Mouse (Mus musculus): Measurements from ENCODE around the gene Gli2. TPM values are rescaled to one million over a fixed set of nuclear protein-coding genes. Genes with fewer than 3 reads are reported as not detected.
A peak's percentile ranks its signal among the peaks of the same experiment; 100 is the strongest.

Gli2 gene
- total RNA-seq, 2 experiments from 2014 or later: not detected

DNA sequence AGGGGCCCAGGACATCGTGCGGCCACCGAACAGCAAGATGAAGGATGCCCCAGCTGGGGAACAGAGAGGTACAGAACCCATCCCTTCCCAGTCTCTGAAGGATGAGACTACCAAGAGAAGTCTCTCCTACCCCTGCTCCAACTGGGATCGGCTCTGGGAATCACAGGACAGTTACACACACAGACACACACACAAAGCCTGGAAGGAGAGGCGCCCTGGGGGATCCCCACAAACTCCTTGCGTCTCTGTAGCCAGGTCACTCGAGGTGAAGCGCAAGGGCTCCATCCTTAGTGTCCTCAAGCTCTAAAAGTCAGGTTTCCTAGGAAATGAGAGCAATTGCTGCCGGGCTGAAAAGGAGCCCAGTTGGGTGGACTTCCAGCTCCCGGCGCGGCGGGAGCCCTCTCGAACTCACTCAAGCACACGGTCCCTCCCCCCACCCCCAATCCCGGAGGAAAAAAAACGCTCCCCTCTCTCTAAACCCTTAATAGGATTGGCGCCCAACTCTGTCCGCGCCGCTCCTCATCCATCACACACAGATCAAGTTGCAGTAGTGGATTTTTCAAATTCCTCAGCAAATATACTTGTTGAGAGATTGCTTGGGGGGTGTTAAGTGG lies 1.4 kb downstream of the Gli2 start:
- no peak for ATAC-seq (replicated peaks; ENCODE audit: poor library complexity)

DNA sequence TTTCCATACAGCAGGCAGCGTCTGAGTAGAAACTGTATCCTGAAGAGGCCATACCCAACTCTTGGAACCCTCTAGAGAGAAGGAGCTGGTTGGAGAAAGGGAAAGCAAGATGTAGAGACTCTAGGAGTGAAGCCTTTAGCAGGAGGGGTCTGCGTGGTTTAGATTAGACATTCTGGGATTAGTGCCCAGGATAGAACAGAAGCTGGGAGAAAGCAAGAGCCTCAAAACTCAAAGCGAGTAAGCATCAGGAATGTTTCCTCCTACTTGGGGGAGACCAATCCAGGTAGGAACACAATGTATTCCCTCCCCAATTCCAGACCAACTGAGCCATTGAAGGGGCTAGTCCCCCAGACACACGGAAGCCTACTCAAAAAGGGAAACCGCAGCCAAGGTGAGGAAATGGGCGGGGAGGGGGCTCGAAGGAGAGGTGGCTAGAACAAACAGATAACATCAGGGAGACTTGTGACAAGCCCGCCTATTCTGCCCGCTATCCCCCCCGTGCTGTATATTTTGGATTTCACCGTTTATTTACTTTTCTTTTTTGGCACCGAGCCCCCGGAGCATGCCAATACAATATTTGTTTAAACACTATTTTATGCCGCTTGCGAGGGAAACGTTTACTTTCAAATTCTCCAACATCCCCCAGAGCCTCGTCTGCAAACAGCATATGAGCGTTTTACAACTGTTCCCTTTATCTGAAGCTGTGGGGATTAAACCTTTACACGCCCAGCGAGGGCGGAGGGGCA lies 2.1 kb downstream of the Gli2 start:
- no peak for ATAC-seq (replicated peaks; ENCODE audit: poor library complexity)

DNA sequence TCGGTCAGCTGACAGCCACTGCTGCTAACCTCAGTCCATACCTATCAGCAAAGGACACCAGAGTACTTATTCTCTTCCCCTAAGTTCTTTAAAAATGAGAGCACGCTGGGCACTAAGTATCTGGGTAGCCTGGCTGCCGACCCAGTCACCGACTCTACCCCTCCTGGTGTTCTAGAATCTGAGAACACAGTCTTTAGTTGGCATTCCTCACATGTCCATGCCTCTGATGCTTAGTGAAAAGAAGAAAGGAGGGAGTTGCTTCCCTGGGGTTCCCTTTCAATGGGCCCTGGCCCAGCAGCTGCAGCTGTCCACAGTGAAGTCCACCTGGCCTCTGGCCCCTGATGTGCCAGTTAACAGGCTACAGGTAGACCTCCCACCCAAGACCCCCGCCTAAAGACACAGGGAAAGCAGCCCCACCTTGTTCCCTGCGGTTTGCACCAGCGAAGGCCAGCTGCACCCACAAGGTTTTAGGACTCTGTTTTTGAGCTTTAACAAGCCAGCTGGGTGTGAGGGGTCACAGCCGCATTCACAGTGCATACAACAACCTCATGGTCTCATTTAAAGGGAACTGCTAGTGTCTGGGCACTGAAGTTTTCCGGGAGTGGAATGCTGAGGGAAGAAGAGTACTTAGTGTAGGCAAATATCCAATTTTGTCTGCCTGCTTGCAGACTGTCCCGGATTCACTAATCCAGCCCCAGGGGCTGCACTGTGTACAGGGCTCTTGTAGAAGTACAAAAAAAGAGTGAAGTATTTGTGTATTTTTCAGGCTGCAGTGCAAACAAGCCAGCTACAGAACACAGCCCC lies 3.4 kb downstream of the Gli2 start:
- ATAC-seq (replicated peaks; ENCODE audit: poor library complexity): no peak

DNA sequence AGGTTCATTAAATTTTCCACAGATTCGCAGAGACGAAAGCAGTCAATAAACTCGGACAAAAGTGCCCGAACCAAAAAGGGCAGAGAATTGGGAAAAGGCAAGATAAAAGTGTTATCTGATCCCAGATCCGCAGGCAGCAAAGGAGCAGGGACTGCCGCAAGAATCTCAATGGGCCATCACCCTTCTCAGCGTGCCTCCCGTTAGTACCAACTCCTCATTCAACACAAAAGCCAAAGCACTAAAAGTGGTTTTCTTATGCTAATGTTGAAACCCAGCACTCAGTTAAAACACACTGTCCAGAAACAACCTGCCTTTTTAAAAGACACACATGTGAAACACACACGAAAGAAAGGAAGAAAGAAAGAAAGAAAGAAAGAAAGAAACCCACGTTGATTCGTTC lies 4.4 kb downstream of the Gli2 start:
- ATAC-seq (replicated peaks; ENCODE audit: poor library complexity): no peak

DNA sequence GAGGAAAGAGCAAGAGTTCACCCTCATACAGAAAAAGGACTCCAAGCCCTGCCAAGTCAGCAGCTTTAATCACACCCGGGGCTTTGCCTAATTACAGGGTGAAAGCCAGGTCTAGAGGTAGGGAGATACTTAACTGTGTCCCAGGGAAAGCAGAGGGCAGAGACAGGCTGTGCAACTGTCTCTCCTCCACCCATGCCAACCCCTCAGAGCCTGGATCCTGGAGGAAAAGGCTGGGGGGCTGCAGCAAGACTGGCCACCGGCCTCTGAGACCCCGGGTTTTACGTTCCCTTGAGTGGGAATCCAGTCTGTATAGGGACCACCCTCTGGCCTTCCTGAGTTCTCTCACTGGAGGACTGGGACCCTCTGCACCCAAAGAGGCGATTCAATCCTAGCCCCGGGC lies 4.9 kb downstream of the Gli2 start:
- no peak for ATAC-seq (replicated peaks; ENCODE audit: poor library complexity)

DNA sequence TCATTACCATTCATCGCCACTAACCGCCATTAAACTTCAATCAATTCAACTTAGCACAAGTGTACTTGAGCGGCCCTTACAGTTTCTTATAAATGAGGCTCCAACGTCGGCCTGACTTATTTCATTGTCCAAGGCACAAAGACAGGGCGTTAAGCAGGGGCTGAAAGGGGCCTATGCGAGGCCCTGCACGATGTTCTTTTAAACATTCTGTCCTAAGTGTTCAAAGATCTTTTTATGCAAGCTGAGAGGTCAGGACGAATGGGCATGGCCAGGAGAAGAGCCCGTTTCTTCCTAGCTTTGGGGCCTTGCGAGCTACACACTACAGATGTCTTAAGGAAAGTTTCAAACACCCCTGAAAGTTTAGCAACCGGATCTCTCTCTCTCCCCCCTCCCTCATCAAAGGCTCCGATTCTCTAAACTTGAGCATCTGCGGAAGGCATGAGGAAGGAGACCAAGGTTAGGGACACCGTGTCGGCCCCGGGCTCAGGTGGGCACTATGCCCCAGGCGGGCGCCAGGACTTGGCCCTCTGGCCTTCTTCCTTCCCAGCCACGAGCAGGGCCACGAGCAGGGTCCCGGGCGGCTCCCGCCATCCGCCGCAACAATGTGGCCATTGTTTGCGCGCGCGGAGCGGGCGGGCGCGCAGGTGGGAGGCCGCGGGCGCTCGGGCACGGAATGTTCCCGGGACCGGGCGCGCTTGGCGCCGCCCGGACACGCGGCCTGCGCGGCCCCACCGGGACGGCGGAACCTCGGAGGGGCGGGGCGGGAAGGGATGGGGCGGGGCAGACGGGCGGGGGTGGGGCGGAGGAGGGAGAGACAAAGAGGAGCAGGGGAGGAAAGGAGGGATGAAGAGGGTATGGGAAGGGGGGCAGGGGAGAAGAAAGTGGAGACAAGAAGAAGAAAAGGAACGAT lies 5.7 kb downstream of the Gli2 start:
- ATAC-seq (replicated peaks; ENCODE audit: poor library complexity): 0 out of 2 replicates have a peak, but pooled peaks have one; percentile 19

DNA sequence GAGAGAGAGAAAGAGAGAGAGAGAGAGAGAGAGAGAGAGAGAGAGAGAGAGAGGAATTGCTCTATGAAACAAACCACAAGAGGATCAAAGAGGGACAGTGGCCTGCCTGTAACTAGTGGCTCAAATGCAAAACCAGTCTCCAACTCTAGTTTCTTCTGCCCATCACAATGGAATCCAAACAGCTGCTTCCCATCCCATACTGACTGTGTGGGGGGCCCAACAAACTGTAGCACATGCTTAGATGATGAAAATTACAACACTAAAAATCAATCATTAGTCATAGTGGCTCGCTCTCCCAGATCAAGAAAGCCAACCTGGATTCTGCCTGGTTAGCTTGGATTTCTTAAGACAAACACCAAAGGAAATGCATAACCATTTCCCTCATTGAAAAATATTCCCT lies 15.0 kb downstream of the Gli2 start:
- no peak for ATAC-seq (replicated peaks; ENCODE audit: poor library complexity)

DNA sequence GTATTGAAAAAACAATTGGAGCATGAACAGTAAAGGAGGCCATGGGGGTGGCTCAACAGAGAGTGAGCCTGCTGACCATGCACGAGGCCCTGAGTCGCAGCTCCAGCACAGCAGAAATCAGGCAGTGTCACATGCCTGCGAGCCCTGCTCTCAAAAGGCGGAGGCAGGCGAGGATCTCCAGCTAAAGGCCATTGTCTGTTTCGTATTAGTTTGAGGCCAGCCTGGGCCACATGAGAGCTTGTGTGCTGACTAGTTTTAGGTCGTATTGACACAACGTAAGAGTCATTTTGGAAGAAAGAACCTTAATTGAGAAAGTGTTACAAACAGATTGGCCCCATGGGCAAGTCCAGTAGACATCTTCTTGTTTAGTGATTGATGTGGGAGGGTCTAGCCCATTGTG lies 17.5 kb downstream of the Gli2 start:
- no peak for ATAC-seq (replicated peaks; ENCODE audit: poor library complexity)

DNA sequence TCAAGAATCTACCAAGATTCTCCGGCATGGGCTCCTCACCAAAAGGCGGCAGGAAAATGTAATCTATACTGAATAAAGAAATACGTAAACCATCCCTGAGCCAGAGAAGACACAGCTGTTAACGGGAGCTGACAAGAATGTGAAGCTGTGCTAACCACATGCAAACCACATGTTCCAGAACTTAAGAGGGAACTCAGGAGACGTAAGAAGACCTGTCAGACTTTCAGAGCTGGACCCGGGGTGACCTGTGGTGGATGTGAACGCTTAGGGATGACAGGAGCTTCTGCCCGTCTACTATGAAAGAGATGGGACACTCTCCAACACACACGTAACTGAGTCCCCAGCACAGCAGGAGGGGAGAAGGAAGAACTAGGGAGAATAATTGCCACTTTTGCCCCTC lies 18.1 kb downstream of the Gli2 start:
- ATAC-seq (replicated peaks; ENCODE audit: poor library complexity): no peak

DNA sequence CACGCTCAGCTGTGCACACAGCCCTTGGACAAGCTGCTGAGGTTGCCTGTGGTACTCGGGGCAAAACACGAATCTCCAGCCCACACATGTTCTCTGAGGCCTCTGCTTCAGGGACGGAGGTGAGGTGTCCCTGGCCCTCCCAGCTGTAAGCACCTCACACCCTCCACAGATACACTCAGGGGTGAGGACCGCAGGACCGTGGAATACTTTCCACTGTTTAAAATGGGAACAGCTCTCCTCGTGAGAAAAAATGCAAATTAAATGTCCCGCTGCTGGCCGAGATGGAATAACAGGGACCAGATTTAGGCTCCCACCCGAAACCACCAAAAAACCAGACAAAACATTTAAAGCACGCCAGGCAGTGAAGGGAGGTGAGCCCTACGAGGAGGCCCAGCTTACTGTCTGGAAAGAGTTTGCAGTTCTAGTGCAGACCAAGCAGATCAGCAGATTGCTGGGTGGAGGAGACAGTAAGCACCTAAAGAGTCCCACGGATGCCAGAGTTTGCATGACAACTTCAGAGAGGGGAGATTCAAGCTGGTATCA lies 19.2 kb downstream of the Gli2 start:
- no peak for ATAC-seq (replicated peaks; ENCODE audit: poor library complexity)

DNA sequence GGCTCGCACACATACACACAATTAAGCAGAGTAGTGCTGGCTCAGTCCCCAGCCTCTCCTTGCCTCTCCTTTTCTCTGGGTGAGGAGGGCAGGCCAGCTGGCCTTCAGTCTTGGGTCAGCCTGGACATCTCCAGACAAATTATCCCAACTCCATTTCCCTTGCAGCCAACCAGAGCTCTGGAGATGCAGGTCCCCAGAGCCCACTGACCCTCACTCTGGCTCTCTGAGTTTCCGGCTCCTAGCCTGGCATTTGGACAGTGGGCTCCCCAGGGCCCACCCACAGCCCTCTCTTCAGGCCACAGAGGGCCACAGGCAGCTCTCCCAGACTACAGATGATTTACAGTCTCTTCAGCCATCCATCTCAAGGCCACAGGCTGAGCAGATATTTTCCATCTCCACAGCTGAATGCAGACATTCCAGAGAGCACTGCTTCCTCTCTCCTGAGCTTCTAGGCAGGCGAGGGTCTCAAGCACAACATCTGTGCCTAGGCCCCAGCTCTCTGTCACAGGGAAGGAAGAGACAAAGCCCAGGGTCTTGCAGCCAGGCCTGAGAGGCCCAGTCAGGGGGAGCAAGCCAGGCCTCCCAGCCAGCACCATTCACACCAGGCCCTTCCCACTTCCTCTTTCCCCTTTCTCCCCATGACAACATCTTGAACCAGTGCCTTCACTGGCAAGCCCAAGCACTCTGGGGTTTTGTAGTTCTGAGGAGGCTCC lies 19.8 kb downstream of the Gli2 start:
- ATAC-seq (replicated peaks; ENCODE audit: poor library complexity): peak; percentile 93

DNA sequence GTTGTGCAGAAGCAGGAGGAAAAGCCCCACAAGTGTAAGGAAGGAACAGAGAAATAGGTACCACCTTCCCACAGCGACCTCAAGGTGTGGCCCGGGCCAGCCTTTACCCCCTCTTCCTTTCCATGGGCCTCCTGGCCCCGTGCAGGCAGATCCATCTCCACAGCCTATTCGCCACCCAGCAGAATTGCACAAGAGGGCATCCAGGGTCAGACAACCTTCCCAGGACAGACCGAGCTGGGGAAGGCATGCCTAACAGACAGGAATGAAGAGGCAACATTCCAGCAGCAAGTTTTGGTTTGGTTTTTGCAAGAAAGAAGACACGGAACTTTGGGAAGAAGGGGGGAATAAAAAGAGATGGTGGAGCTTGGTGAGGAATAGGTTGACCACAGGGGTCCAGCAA lies 22.2 kb downstream of the Gli2 start:
- ATAC-seq (replicated peaks; ENCODE audit: poor library complexity): no peak

DNA sequence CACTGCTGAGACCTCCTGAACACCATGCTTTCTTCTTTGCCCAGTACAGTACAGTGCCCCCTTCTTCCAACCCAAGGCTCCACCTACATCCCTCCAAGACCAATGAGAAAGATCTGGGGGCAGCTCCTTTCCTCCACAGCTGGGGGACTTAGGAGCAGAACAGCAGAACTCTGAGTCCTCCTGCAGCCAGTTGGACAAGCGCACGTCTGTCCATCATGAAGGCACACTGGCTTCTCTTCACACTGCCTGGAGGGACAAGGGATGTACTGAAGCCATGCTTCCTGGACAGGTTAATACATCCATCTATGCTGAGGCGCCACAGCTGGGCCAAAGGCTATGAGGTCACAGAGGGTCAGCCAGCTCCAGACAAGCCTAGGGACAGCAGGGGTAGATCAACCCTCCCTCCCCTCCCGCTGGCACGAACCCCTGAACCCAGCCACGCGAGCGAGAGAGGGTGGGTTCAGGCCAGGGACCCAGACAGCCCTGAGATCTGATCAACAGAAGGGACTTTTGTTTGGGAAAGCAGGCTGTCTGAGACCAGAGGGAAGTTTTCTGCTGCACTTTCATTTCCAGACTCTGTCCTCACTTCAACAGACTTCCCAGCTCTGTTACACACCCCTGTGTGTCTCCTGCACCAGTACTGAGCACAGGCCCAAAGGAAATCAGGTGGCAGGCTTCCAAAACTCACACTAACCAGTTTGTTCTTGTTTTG lies 27.6 kb downstream of the Gli2 start:
- no peak for ATAC-seq (replicated peaks; ENCODE audit: poor library complexity)

DNA sequence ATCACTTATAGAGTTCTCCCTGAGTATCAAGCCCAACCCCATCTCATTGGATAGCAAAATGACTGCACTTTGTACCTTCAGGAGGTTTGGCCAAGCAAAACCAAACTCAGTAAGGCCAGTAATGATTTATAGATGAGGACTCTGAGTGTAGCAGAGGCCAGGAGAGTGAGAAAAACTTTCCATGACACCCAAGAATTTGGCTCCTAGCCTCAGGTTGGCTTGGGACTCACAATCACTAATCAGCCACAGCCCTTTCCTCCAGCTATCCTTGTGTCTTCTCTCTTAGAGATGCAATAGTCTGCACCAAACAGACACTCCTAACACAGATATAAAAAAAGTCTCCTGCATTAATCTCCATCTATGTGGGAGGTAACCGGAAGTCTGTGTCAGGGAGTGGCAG lies 31.1 kb downstream of the Gli2 start:
- ATAC-seq (replicated peaks; ENCODE audit: poor library complexity): no peak

DNA sequence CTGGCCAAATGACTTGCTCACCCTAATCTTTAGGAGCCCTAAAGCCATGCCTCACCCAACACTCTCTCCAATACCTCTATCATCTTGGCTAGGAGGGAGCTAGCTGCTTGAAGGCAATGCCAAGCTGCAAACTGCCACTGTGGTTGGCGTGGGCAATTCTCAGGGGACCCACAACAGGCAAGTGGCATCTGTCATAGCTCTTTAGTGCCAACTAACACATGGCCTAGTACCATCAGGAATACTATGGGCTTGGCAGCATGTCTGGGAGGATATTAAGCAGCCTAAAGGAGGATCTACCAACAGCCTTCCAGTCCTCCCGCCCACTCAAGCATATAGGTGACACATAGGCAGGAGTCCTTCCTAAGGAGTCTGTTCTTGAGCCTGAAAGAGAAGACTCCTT lies 33.3 kb downstream of the Gli2 start:
- ATAC-seq (replicated peaks; ENCODE audit: poor library complexity): no peak

DNA sequence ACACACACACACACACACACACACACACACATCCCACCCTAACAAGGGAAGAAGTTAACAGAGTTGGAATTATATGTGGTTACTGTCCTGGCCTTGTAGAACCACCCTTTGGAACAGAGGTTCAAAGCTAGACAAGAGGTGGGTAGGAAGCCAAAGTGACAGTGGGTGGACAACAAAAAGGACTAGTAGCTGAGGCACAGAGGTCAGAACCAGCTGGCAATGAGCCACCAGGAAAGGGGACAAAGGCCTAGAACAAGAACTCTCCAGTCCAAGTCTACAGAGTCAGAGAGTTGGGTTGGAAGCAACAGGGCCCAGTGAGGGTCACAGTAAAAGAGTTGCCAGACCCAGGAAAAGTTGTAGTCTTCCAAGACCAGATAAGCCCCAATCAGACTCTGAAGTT lies 34.4 kb downstream of the Gli2 start:
- no peak for ATAC-seq (replicated peaks; ENCODE audit: poor library complexity)

DNA sequence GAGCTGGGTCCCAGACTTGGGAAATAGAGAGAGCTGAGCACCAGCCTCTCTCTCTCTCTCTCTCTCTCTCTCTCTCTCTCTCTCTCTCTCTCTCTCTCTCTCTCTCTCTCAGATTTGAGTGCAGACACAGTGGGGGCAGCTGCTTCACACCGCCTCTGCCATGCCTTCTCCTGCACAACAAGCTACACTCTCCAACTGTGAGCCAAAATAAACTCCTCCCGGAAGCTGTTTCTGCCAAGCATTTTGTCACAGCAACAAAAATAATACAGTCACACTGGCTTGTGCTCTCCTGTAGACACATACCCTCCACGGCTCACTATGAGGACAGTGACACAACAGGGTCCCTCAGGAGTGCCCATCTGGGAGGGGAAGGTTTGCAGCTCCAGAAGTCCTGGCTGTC lies 36.6 kb downstream of the Gli2 start:
- no peak for ATAC-seq (replicated peaks; ENCODE audit: poor library complexity)

DNA sequence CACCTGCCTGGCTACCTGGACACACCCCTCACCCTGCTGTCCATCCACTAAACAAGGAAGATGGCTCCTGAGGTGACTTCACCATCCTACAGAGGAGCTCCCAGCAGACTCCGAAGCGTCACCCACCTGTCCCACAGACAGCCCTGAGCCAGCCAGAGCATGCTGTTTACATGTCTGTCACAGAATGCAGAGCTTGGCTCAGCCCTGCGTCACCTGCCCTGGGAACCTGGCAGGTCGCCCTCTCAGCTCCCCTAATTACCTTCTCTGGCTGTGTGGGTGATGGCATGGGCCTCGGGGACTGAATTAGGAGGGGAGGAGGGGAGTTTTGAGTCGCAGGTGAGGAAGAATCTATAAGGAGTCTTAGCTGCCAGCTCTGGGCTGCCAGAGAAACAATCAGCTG lies 38.3 kb downstream of the Gli2 start:
- no peak for ATAC-seq (replicated peaks; ENCODE audit: poor library complexity)

DNA sequence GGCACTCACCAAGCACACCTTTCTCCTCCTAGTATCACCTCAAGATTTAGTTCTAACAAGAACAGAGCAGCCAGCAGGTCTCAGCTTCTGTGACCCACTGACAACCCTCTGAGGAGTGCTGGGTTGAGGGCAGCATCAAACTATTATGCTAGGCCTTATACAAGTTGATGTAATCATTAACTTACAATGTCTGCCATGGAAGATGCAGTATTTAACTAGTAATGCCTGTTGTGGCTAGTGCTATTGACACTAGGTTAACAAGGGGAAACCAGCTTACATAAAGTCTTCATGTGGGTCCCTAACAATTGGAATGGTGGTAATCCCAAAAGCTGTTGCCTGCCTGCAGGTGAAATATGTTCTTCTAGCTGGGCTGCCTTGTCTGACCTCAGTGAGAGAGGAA lies 44.5 kb downstream of the Gli2 start:
- ATAC-seq (replicated peaks; ENCODE audit: poor library complexity): no peak

Measured in megakaryocyte progenitor cell, adult 5-6 weeks (primary cell).